Mouse (Mus musculus) cerebellum, adult 2 months (tissue): ENCODE measurements around the gene Klf16. TPM values are rescaled to one million over a fixed set of nuclear protein-coding genes. Genes with fewer than 3 reads are reported as not detected.

Experiments used
- DNase-seq, 2 experiments: peaks; one replicate each; pipeline ENCODE4 v3.0.0; 2021
- H3K27ac ChIP-seq: fragments of 200-500 bp; 2 replicates; pipeline ENCODE4 v1.5.1; 2012; ENCODE audit warnings: low read length, control low read depth, inconsistent platforms; ENCODE audit not compliant: insufficient read depth
- H3K27me3 ChIP-seq: fragments of 200-500 bp; 2 replicates; pipeline ENCODE4 v1.6.1; 2012; ENCODE audit warnings: inconsistent platforms, mild to moderate bottlenecking, low read length, moderate library complexity; ENCODE audit not compliant: control insufficient read depth, insufficient read depth
- H3K4me1 ChIP-seq: fragments of 200-500 bp; 2 replicates; pipeline ENCODE4 v1.6.1; 2011; ENCODE audit warnings: low read length; ENCODE audit not compliant: control insufficient read depth, insufficient read depth
- H3K4me3 ChIP-seq: fragments of 200-500 bp; replicated peaks from 2 replicates; pipeline ENCODE3; 2011; ENCODE audit warnings: mild to moderate bottlenecking, low read depth, low read length, control low read depth; ENCODE audit not compliant: insufficient read depth
- CTCF ChIP-seq: fragments of 200-500 bp; IDR thresholded peaks from 2 replicates; pipeline ENCODE4 v1.5.1; 2011; ENCODE audit warnings: low read depth, mild to moderate bottlenecking, control low read depth, low read length, moderate library complexity, borderline replicate concordance; ENCODE audit not compliant: insufficient read depth
- POLR2A ChIP-seq: fragments of 200-500 bp; IDR thresholded peaks from 2 replicates; pipeline ENCODE4 v1.6.1; 2011; ENCODE audit warnings: low read length, control low read depth, borderline replicate concordance; ENCODE audit not compliant: insufficient read depth
- WGBS: fragments of 180-500 bp; shearing (Covaris S2); methylation state at CpG from one replicate; pipeline ENCODE4 v1.1.7; 2018; 5-methylcytosine and 5-hydroxymethylcytosine counted together
- polyA plus RNA-seq: library from polyadenylated mRNA; depleted of rRNA; stranded (reverse); fragments of >200 nt; gene quantifications from 2 replicates; pipeline ENCODE4 v1.2.3, GENCODE M21; 2012

Gene Klf16
- polyA plus RNA-seq, 1 experiment, result 10.6 TPM

GRCm38 (mm10) chr10:80568876-80569275 lies 8.2 kb downstream of the Klf16 start:
- TF ChIP-seq CTCF (no peak), POLR2A (no peak)
- H3K4me1 ChIP-seq, result peaks cover 6% of the 10 kb centered on the region
- 89% methylated on average over 29 of the region's 29 CpGs for WGBS
- H3K27me3 ChIP-seq, result no peaks in the 10 kb centered on the region
- H3K4me3 ChIP-seq, result no peak overlapping the region
- DNase-seq, result no peak
- H3K27ac ChIP-seq, result no peak overlapping the region

- TF ChIP-seq POLR2A (no peak), CTCF (peak; percentile 99)
- 10% methylated on average over 17 of the region's 17 CpGs for WGBS
- peak; percentile 85 to 93 for DNase-seq
- no peak overlapping the region for H3K27ac ChIP-seq
- H3K4me3 ChIP-seq, result peak overlapping the region; percentile 9
- no peaks in the 10 kb centered on the region for H3K27me3 ChIP-seq
- peaks cover 6% of the 10 kb centered on the region for H3K4me1 ChIP-seq
Observed at GRCm38 (mm10) chr10:80566375-80567092, 10.6 kb downstream of the Klf16 start.

DNA sequence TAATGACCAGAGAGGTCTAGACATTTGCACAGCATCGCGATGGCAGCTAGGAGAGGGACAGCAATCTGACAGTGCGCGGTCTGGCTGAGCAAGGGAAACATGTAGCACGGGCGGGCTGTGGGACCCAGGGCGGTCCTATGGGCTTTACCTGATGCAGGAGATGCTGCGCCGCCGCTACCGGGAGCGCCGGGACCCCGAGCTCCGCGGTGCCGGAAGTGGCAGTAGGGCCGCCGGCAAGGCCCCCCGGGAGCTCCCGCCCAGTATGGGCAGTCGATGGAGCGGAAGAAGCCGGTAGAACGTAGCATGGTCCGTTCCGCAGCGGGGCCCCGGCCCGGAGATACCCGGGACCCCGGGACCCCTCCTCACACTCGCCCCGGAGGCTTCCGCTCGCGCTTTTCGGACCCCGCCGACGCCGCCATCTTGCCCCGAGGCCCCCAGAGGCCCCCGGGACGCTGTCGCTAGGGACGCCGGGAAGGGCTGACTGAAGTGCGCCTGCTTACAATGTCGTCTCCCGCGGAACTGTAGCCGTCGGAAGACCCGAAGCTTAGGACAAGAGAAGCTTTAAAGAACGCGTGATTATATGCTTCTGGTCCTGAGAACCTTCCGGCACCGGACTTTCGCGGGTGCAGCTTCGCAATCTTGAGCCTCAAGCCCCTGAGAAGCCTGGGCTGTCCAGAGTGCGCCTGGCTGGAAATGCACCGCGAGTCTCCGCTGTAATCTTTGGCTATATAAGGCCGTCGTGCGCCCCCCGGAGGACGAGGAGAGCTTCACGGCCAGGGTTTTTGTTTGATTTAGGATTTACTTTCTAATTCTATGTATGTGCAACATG lies 15.8 kb downstream of the Klf16 start, which contains the start of gene Rexo1:
Gene Rexo1, minus strand, starts transcription at position 445 of the 829 bp plus-strand sequence.
- peak within 1 kb of the TSS; percentile 99 for H3K4me3 ChIP-seq
- H3K27ac ChIP-seq, result peak within 1 kb of the TSS; percentile 100
- TF ChIP-seq POLR2A (peak; percentile 16; the same call in 1 of the 2 replicates), CTCF (peak; percentile 67)
- peak; percentile 91 to 96 for DNase-seq
- no peaks in the 10 kb centered on the region for H3K27me3 ChIP-seq
- under 1% methylated on average over 72 of the region's 72 CpGs for WGBS
- H3K4me1 ChIP-seq, result peaks cover 27% of the 10 kb centered on the region

DNA sequence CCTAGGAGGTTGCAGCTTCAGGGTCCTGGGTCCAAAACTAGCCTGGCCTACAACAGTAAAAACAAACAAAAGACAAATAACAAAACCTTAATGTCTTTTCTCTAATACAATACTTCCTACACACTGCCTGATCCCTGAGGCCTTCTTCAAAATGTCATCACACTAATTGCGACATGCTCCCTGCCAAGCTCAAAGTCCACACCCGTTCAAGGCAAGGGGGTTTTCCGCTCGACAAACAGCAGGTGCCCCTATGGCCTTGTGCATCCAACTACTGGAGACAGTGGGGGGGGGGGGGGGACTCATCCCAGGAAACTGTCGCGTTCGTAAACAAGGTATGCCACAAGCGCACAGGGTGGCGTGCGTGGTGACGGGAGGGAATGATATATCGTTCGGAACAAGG lies 16.5 kb downstream of the Klf16 start:
- DNase-seq, result no peak
- TF ChIP-seq CTCF (no peak), POLR2A (no peak)
- WGBS, result under 1% methylated on average over 13 of the region's 13 CpGs
- H3K27ac ChIP-seq, result no peak overlapping the region
- H3K27me3 ChIP-seq, result no peaks in the 10 kb centered on the region
- peaks cover 27% of the 10 kb centered on the region for H3K4me1 ChIP-seq
- peak overlapping the region; percentile 99 for H3K4me3 ChIP-seq

DNA sequence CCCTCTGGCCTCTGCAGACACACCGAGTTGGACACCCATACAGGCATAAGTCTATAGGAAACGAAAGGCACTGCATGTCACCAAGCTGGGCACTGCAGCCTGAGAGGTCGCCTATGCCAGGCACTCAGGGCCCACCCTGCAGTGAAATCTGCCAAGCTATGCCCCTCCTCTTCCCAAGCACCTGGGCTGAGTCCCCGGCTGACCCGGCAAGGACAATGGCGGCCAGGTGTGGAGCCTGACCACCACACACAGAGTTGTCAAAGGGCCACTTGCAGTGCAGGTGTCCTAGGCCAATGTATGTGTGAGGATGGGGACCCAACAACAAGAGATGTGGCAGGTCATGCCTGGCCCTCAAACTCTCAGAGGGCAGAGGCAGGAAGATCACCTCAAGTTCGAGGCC lies 17.7 kb downstream of the Klf16 start:
- TF ChIP-seq CTCF, result no peak
- no peak for TF ChIP-seq POLR2A
- no peaks in the 10 kb centered on the region for H3K27me3 ChIP-seq
- no peak overlapping the region for H3K27ac ChIP-seq
- peak in 1 of 2 experiments; percentile 24 for DNase-seq
- no peak overlapping the region for H3K4me3 ChIP-seq
- peaks cover 29% of the 10 kb centered on the region for H3K4me1 ChIP-seq
- WGBS, result 78% methylated on average over 7 of the region's 7 CpGs

DNA sequence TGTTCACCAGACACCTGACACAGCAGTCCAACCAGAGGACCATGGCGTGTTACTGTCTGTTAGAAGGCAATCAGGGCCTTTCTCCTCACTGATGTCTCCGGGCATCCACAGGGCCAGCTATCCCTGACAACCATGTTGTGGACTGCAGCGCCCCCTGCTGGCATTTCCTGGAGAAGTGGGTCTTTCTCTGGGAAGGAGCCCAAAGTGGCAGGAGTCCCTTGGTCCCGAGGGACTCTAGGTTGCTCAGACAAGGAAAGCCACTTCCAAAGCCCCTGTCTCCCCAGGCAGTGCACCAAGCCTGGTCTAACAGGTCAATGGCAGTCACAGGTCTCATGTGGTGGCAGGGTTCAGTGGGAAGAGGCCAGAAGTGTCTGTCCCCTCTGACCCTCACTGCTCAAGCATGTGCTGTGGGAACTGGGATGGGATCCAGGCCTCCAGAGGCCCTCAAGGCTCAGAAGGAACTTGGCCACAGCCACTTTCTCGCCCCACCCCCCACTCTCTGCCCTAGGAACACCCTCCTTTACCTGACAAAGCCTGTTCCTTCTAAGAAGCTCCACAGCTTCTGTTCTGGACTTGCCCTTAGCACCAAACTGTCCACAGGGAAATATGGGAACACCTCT lies 19.7 kb downstream of the Klf16 start:
- TF ChIP-seq POLR2A (no peak), CTCF (peak; percentile 75)
- WGBS, result 8% methylated on average over 5 of the region's 5 CpGs
- H3K27me3 ChIP-seq, result no peaks in the 10 kb centered on the region
- H3K4me3 ChIP-seq, result no peak overlapping the region
- H3K4me1 ChIP-seq, result peaks cover 43% of the 10 kb centered on the region
- DNase-seq, result peak; percentile 71 to 85
- no peak overlapping the region for H3K27ac ChIP-seq

DNA sequence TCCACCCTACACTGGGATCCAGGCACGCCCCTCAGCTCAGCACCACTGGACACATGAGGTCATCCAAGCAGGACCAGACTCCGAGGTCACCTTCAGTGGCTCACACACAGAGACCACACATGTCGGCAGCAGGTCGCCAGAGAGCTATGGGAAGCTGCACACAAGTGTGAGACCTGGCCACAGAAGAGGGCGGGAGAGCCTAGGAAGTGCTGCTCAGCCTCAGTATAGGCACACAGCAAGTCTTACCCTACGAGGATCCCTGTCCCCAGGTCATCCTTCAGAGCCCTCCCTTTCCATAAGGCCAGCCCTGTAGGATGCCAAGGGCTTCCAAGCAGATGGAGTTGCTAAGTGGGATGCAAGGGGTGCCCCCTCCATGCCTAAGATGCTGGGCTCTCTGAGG lies 23.1 kb downstream of the Klf16 start:
- TF ChIP-seq CTCF (no peak), POLR2A (no peak)
- Histone ChIP-seq H3K4me1 (peaks cover 38% of the 10 kb centered on the region), H3K27ac (no peak overlapping the region), H3K4me3 (no peak overlapping the region), H3K27me3 (no peaks in the 10 kb centered on the region)
- DNase-seq, result no peak
- WGBS, result 50% methylated on average over 6 of the region's 6 CpGs
